Mouse (Mus musculus): ENCODE measurements around the gene Maff. TPM values are rescaled to one million over a fixed set of nuclear protein-coding genes. Genes with fewer than 3 reads are reported as not detected.
A peak's percentile ranks its signal among the peaks of the same experiment; 100 is the strongest.

Maff gene
- total RNA-seq (2017), result 12.3 and 31.4 TPM in 2 replicates

- ATAC-seq (replicated peaks in 1 of 2; ENCODE audit: insufficient read depth in 1 of 2, low FRiP score in 2 of 2, low TSS enrichment in 1 of 2, low read depth in 1 of 2, poor library complexity in 2 of 2, severe bottlenecking in 2 of 2), result no peak
Observed at GRCm38 (mm10) chr15:79346051-79346793, at the start of gene Maff. Maff (plus strand) TSS chr15:79346621.

GRCm38 (mm10) chr15:79298553-79298952 is 47.9 kb upstream of the Maff start:
- no peak for ATAC-seq (replicated peaks in 1 of 2; ENCODE audit: insufficient read depth in 1 of 2, low FRiP score in 2 of 2, low TSS enrichment in 1 of 2, low read depth in 1 of 2, poor library complexity in 2 of 2, severe bottlenecking in 2 of 2)

- no peak for ATAC-seq (replicated peaks in 1 of 2; ENCODE audit: insufficient read depth in 1 of 2, low FRiP score in 2 of 2, low TSS enrichment in 1 of 2, low read depth in 1 of 2, poor library complexity in 2 of 2, severe bottlenecking in 2 of 2)
Observed at GRCm38 (mm10) chr15:79299563-79300155, 46.8 kb upstream of the Maff start.

DNA sequence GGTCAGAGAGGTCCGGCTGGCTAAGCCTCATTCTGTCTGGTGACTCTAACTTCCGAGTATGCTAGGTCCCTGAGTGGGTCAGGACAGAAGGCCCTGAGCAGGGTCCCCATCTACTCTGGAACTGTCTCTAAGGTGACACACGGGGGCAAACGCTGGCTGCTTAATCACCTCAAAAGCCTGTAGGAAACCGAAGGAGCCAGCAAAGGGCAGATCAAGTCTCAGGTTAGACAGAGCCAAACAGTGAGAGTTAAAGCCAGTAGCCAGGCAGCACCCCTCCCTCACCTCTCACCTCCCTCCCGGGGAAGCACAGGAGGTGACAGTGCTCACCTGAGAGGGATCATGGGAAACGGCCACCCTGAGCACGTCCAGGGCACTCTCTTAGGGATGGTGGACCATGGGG is 42.7 kb upstream of the Maff start:
- no peak for ATAC-seq (replicated peaks in 1 of 2; ENCODE audit: insufficient read depth in 1 of 2, low FRiP score in 2 of 2, low TSS enrichment in 1 of 2, low read depth in 1 of 2, poor library complexity in 2 of 2, severe bottlenecking in 2 of 2)

DNA sequence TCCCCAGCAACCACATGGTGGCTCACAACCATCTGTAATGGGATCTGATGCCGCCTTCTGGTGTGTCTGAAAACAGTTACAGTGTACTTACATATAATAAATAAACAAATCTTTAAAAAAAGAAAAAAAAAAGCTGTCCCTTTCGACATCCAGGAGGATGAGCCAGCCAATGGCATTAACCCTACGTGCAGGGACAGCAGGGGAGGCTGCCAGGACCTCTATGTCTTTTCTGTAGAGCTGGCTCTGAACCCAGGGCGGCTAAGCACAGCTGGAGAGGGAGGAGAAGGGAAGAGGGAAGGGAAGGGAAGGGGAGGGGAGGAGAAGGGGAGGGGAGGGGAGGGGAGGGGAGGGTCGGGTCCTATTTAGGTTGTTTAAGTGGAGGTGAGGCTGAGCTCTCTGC is 41.6 kb upstream of the Maff start:
- ATAC-seq (replicated peaks in 1 of 2; ENCODE audit: insufficient read depth in 1 of 2, low FRiP score in 2 of 2, low TSS enrichment in 1 of 2, low read depth in 1 of 2, poor library complexity in 2 of 2, severe bottlenecking in 2 of 2), result no peak

GRCm38 (mm10) chr15:79306043-79306637 is 40.3 kb upstream of the Maff start:
- no peak for ATAC-seq (replicated peaks in 1 of 2; ENCODE audit: insufficient read depth in 1 of 2, low FRiP score in 2 of 2, low TSS enrichment in 1 of 2, low read depth in 1 of 2, poor library complexity in 2 of 2, severe bottlenecking in 2 of 2)

DNA sequence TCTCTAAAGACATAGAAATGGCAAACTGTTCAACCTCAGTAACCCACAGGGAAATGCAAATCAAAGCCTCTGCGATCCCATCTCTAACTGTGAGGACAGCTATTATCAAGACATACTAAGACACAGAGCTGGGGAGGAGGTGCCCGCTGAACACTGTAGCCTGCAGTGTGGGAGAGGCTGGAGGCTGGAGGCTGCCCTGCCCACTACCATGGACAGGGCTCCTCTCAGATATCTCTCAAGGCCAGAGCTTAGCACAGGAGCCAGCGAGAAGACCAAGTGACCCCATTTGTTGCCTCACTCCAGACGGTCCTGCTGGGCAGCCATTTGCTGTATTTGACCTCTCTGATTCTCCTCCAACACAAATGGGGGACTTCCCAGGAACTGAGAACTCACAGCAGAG is 38.6 kb upstream of the Maff start:
- no peak for ATAC-seq (replicated peaks in 1 of 2; ENCODE audit: insufficient read depth in 1 of 2, low FRiP score in 2 of 2, low TSS enrichment in 1 of 2, low read depth in 1 of 2, poor library complexity in 2 of 2, severe bottlenecking in 2 of 2)

GRCm38 (mm10) chr15:79313848-79314369 is 32.5 kb upstream of the Maff start:
- ATAC-seq (replicated peaks in 1 of 2; ENCODE audit: insufficient read depth in 1 of 2, low FRiP score in 2 of 2, low TSS enrichment in 1 of 2, low read depth in 1 of 2, poor library complexity in 2 of 2, severe bottlenecking in 2 of 2), result no peak

- ATAC-seq (replicated peaks in 1 of 2; ENCODE audit: insufficient read depth in 1 of 2, low FRiP score in 2 of 2, low TSS enrichment in 1 of 2, low read depth in 1 of 2, poor library complexity in 2 of 2, severe bottlenecking in 2 of 2), result no peak
Observed at GRCm38 (mm10) chr15:79321733-79322190, 24.7 kb upstream of the Maff start.

- no peak for ATAC-seq (replicated peaks in 1 of 2; ENCODE audit: insufficient read depth in 1 of 2, low FRiP score in 2 of 2, low TSS enrichment in 1 of 2, low read depth in 1 of 2, poor library complexity in 2 of 2, severe bottlenecking in 2 of 2)
Observed at GRCm38 (mm10) chr15:79322281-79322990, 24.0 kb upstream of the Maff start.

DNA sequence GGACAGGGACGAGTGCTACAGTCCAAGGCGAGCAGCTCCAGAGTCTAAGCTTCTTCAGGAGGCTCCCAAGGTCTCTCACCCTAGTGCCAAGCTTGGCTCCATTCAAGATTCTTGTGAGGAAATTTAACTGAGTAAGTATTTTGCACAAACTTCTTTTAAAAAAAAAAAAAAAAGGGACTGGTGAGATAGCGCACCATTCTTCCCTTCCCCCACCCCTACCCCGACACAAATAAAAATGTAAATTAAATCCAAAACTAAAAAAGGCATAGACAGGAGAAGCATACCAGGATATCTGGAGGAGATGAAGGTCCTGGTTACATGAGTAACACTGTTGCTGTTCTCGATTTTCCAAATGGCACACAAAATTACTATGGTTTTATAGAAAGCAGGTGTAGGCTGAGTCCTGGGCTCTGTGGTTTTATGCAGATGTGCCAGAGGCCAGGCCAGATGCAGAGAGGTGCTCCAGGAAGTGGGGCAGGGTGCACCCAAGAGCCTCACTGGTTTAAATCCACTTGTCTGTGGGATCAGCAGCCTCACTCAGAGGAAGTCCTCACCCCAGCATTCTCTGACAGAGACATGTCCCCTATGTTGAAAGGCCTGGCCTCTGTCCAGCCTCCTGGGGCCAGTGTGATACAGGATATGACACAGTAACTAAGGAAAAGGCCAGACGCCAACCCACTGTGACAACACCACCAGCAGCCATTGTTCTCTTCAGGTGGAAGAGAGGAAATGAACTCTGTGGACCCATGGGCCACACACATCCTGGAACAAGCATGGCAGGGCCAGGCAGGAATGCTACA is 23.2 kb upstream of the Maff start:
- peak; percentile 9 to 19; a peak in 2 of 4 replicates for ATAC-seq (replicated peaks in 1 of 2; ENCODE audit: insufficient read depth in 1 of 2, low FRiP score in 2 of 2, low TSS enrichment in 1 of 2, low read depth in 1 of 2, poor library complexity in 2 of 2, severe bottlenecking in 2 of 2)

DNA sequence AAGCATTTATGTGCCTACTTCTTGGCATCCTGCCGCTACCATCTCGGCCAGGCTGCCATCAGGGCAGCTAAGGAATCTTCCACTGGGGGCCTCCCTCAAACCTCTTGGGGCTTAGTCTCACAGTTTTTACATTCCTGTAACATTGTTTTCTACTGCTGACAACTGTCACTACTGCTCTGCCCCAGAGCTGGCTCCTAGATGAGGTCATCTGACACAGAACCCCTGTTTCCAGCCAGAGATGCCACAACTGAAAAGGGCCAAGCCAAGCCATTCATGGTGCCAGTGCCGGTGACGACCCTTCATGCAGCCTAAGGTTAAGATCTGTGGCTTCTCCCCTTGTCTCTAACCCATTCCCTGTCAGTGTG is 22.6 kb upstream of the Maff start:
- ATAC-seq (replicated peaks in 1 of 2; ENCODE audit: insufficient read depth in 1 of 2, low FRiP score in 2 of 2, low TSS enrichment in 1 of 2, low read depth in 1 of 2, poor library complexity in 2 of 2, severe bottlenecking in 2 of 2), result no peak

- ATAC-seq (replicated peaks in 1 of 2; ENCODE audit: insufficient read depth in 1 of 2, low FRiP score in 2 of 2, low TSS enrichment in 1 of 2, low read depth in 1 of 2, poor library complexity in 2 of 2, severe bottlenecking in 2 of 2), result no peak
Observed at GRCm38 (mm10) chr15:79324373-79324772, 22.0 kb upstream of the Maff start.

GRCm38 (mm10) chr15:79325742-79326141 is 20.7 kb upstream of the Maff start:
- no peak for ATAC-seq (replicated peaks in 1 of 2; ENCODE audit: insufficient read depth in 1 of 2, low FRiP score in 2 of 2, low TSS enrichment in 1 of 2, low read depth in 1 of 2, poor library complexity in 2 of 2, severe bottlenecking in 2 of 2)

DNA sequence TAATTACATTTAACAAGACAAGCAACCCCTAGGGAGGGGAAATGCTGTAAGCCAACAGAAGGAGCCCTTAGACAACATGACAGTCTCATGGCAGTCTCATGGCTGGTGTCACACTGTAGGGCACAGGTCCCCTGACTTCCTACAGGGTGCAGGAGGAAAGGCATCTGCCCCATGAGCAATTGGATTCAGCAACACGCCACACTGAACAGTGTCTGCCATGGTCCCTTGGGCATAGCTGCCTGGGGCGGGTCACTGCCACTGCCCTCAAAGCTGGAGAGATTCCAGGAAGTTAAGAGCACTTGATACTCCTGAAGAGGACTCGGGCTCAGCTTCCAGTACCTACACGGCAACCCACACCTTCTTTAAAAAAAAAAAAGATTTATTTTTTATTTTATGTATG is 20.2 kb upstream of the Maff start:
- ATAC-seq (replicated peaks in 1 of 2; ENCODE audit: insufficient read depth in 1 of 2, low FRiP score in 2 of 2, low TSS enrichment in 1 of 2, low read depth in 1 of 2, poor library complexity in 2 of 2, severe bottlenecking in 2 of 2), result no peak

DNA sequence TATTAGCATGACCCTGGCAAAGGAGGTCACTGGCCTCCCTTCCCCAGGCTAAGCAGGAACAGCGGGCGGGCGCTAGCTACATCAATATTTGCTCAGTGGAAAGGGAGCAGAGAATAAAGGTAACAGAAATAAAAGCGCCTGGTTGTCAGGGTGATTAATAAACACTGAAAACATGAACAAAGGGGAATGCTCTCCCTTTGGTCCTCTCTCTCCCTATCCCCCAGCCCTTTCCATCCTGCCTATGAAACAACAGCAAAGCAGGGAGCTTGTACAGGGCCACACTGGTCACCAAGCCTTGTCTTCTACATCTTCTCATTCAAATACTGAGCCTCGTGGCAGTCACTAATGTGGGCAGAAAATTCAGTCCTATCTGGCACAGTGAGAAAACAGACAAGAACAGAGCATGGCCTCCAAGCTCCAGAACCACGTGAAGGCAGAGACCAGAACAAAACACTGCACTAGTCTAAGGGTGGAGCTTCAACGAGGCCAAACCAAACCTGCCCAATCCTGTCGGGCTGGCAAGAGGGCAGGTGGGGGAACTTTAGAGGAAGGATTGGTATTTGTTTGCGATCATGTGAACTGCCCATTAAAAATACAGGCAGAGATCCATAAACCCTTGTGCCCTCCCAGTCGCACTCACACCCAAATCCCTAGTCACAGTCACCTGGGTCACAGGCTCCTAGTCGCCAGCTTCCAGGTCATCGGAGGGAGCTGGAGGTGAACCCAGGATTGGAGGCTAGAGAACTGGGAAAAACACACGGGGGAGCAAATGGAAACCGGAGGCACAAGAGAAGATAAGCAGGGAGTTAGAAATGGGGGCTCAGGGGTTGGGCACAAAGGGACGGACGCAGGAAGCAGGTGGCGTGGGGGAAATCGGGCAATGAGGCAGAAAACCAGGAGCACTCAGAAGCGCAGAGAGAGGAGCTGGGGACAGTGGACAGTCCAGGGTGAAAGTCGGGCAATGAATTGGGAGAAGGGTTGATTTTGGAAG is 19.2 kb upstream of the Maff start:
- ATAC-seq (replicated peaks in 1 of 2; ENCODE audit: insufficient read depth in 1 of 2, low FRiP score in 2 of 2, low TSS enrichment in 1 of 2, low read depth in 1 of 2, poor library complexity in 2 of 2, severe bottlenecking in 2 of 2), result peak; percentile 28 to 32; a peak in 3 of 4 replicates

All from hematopoietic stem cell, adult 5-6 weeks (primary cell).